Mouse (Mus musculus) Patski (cell line): ENCODE data around the gene Cbx2. TPM values are rescaled to one million over a fixed set of nuclear protein-coding genes. Genes with fewer than 3 reads are reported as not detected.

ENCODE experiments used
- ATAC-seq: fragments of 100-300 bp; one replicate; pipeline ENCODE4 v1.8.0; 2021
- CTCF ChIA-PET: fragments of 350-600 bp; sonication (Branson Sonifier 250); formaldehyde crosslinking; loops from one replicate; lab custom pipeline; 2022; ENCODE audit warnings: inconsistent platforms; lab: Charles Lee
- POLR2A ChIA-PET: fragments of 350-600 bp; sonication (Branson Sonifier 250); formaldehyde crosslinking; loops from one replicate; lab custom pipeline; 2022; ENCODE audit warnings: antibody characterized with exemption, inconsistent platforms; lab: Charles Lee
- DNase-seq: peaks from one replicate; pipeline ENCODE4 v3.0.0-alpha.2; 2011; ENCODE audit warnings: low read depth, low spot score
- H3K27me3 ChIP-seq: fragments of 371-371 bp; one replicate; pipeline ENCODE4 v1.5.1; 2021
- CTCF ChIP-seq: fragments of 100-300 bp; IDR thresholded peaks from one replicate; pipeline ENCODE4 v1.5.1; 2021
- in situ Hi-C: fragments of 300-500 bp; cut with MboI; formaldehyde crosslinking; loops from 3 replicates; pipeline ENCODE4 v1.11.1; 2018; ENCODE audit warnings: low pct_unique_long_range_greater_than_20kb, mixed read lengths
- polyA plus RNA-seq: library from polyadenylated mRNA; unstranded; gene quantifications from one replicate; pipeline ENCODE4 v1.2.3, GENCODE M21; 2021

Cbx2 gene
- polyA plus RNA-seq, 1 experiment from 2014 or later: 9.3 TPM

GRCm38 (mm10) chr11:119056301-119057211 lies 33.8 kb downstream of the Cbx2 start:
- ChIA-PET CTCF (interaction anchor here (0.7 kb wide), 1 partner anchor 135 kb away, joined by 3 read pairs; no protein-coding TSS in a partner anchor), POLR2A (interaction anchor here (0.6 kb wide), 1 partner anchor 78 kb away, joined by 5 read pairs; no protein-coding TSS in a partner anchor)
- in situ Hi-C loops: no loop called here
- DNase-seq: no peak
- peaks cover 33% of the 10 kb centered on the region for H3K27me3 ChIP-seq
- no peak for TF ChIP-seq CTCF
- no peak for ATAC-seq

- peaks cover 34% of the 10 kb centered on the region for H3K27me3 ChIP-seq
- ChIA-PET CTCF (no interaction called here), POLR2A (no interaction called here)
- DNase-seq (no peak), ATAC-seq (no peak)
- in situ Hi-C loops: no loop called here
- TF ChIP-seq CTCF: no peak
These were observed 34.5 kb downstream of the Cbx2 start for GRCm38 (mm10) chr11:119057291-119057690.

DNA sequence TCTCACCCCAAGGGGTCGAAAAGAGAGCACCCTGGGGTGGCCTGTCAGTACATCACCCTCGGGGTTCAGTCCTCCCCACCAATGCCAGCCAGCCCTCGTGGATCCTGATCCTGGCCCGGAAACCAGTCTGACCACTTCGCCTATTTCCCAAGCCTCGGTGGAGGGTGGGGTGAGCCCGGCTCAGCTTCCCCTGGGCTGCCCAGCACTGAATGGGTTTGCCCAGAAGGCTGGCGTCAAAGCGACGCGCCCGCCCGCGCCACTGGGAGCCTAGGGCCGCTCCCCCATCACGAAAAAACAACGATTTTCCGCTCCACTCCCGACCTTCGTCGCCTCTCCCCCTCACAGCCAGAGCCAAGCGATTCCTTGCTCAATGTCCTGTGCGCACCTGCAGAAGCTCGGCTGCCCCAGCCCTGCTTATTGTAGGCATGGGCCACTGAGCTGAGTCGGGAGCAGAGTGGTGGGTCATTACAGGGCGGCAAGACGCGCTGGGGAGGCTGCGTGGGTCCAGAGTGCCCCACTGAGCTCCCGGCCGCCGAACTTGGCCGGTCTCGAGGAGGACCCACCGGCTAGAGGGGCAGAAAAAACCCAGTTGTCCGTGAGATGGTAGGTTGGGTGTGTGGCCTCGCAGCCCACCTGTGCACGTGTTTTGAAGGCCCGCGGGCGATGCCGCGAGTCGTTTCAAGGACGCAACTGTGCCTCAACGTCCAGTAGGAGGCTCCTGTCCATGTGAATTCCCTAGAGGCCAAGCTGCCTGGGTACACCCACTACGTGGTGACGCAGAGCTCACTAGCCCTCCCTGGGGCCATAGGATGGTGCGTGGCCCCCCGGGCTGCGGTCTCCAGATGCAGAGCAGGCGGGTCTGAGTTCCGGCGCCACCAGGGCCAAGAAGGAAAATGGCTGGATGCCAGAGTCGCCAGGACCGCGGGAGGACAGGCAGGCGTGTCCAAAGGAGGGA lies 35.6 kb downstream of the Cbx2 start:
- in situ Hi-C loops: no loop called here
- DNase-seq (no peak), ATAC-seq (no peak)
- TF ChIP-seq CTCF: no peak
- POLR2A ChIA-PET: no interaction called here
- CTCF ChIA-PET: no interaction called here
- H3K27me3 ChIP-seq: peaks cover 34% of the 10 kb centered on the region

GRCm38 (mm10) chr11:119059256-119059655 lies 36.5 kb downstream of the Cbx2 start:
- in situ Hi-C loops: no loop called here
- no peak for TF ChIP-seq CTCF
- DNase-seq (no peak), ATAC-seq (no peak)
- ChIA-PET POLR2A (no interaction called here), CTCF (interaction anchor here (1.3 kb wide), 1 partner anchor 60 kb away, joined by 3 read pairs; no protein-coding TSS in a partner anchor)
- peaks cover 34% of the 10 kb centered on the region for H3K27me3 ChIP-seq

- no peak for TF ChIP-seq CTCF
- in situ Hi-C loops: no loop called here
- ChIA-PET CTCF (interaction anchor here (0.7 to 1.2 kb wide), 3 partner anchors 10 to 124 kb away, joined by 3 to 4 read pairs (median 3); no protein-coding TSS in a partner anchor), POLR2A (interaction anchor here (0.6 to 1.6 kb wide), 2 partner anchors 11 kb away, joined by 3 to 7 read pairs; no protein-coding TSS in a partner anchor)
- H3K27me3 ChIP-seq: peaks cover 3% of the 10 kb centered on the region
- ATAC-seq (no peak), DNase-seq (no peak)
These were observed 44.1 kb downstream of the Cbx2 start for GRCm38 (mm10) chr11:119066841-119067240.

DNA sequence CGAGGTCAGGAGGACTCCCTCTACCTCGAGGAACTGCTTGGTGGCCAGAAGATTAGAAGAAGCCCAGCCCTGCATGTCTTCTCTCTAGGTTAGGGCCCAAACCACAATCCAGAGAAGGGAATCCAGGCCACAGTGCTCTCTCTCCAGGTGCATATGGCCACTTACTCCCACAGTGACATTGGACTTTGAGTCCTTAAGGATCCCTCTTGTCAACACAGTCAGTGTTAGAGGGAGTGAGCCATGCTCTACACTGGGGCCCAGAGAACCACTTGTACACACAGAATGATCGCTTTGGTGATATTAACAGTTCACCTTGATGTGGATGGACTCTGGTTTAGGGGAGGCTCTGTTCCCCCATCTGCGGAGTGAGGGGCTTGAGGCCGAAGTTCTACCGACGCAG lies 49.5 kb downstream of the Cbx2 start:
- TF ChIP-seq CTCF: no peak
- in situ Hi-C loops: no loop called here
- DNase-seq (no peak), ATAC-seq (no peak)
- POLR2A ChIA-PET: no interaction called here
- CTCF ChIA-PET: no interaction called here
- no peaks in the 10 kb centered on the region for H3K27me3 ChIP-seq

DNA sequence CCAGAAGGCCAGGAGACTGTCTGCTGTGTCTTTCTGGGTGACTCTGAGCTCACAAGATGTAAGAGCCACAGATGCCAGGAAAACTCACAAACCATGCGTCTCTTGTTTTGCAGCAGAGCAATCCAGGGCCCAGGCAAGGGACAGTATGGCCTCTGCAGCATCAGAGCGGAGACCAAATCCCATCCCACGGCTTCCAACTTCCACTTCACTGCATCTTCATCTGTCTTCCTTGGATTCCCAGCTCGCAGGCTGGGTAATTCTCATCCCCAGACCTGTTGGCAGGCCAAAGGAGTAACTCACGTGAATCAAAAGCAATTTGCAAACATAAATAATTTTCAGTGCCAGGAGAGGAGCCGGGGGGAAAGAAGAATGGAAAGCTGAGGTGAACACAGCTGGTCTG lies 50.2 kb downstream of the Cbx2 start:
- CTCF ChIA-PET: no interaction called here
- POLR2A ChIA-PET: interaction anchor here (0.6 kb wide), 1 partner anchor 36 kb away, joined by 4 read pairs; no protein-coding TSS in a partner anchor

DNA sequence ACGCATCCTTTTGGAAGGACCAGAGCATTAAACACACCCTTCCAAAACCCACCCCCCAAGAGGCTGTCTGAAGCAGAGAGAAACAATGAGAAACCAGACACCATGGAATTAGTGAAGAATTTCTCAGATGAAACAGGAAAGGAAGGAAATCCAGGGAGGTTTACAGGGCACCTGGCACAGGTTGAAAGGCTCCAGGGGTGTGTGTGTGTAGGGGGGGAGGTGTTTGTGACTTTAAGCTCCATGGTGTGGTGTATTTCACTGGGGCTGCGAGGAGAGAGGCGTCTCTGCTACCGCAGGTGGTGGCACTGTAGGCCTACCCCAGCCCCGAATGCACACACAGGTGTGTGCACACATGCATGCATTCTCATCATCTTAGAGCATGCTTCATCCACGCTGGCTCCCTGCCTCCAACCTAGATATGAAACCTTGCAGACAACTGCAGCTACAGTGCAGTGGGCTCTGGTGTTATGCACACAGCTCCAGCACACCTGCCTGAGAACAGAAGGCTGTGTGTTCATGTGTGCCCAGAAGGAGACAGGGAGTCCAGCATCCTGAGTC lies 51.2 kb downstream of the Cbx2 start:
- ATAC-seq (no peak), DNase-seq (no peak)
- in situ Hi-C loops: no loop called here
- no peak for TF ChIP-seq CTCF
- ChIA-PET CTCF (interaction anchor here (2.0 kb wide), 1 partner anchor 31 kb away, joined by 4 read pairs; no protein-coding TSS in a partner anchor), POLR2A (no interaction called here)
- no peaks in the 10 kb centered on the region for H3K27me3 ChIP-seq

More for the DNA sequence above, 50.2 kb downstream of the Cbx2 start:
- DNase-seq: no peak
- no peak for ATAC-seq
- no peaks in the 10 kb centered on the region for H3K27me3 ChIP-seq
- in situ Hi-C loops: no loop called here
- no peak for TF ChIP-seq CTCF

GRCm38 (mm10) chr11:119075805-119076204 lies 53.0 kb downstream of the Cbx2 start:
- CTCF ChIA-PET: interaction anchor here (2.0 kb wide), 1 partner anchor 32 kb away, joined by 4 read pairs; no protein-coding TSS in a partner anchor
- DNase-seq (no peak), ATAC-seq (no peak)
- POLR2A ChIA-PET: no interaction called here
- in situ Hi-C loops: loop anchor here (5.0 kb wide), 1 partner anchor 34 kb away; the partner anchor contains the start of gene Cbx8
- no peaks in the 10 kb centered on the region for H3K27me3 ChIP-seq
- no peak for TF ChIP-seq CTCF
